Mouse (Mus musculus): Measurements from ENCODE around the gene Pgam2.

Pgam2 gene

GRCm38 (mm10) chr11:5778481-5778880 lies 25.1 kb downstream of the Pgam2 start:
- no peak for DNase-seq (ENCODE audit: low spot score in 2 of 2)

- DNase-seq (ENCODE audit: low spot score in 2 of 2), result no peak
Measured at GRCm38 (mm10) chr11:5766019-5766418, 37.5 kb downstream of the Pgam2 start.

GRCm38 (mm10) chr11:5762633-5762982 lies 40.9 kb downstream of the Pgam2 start:
- no peak for DNase-seq (ENCODE audit: low spot score in 2 of 2)

- peak; percentile 84 to 90 for DNase-seq (ENCODE audit: low spot score in 2 of 2)
Measured at GRCm38 (mm10) chr11:5761820-5762632, 41.5 kb downstream of the Pgam2 start, which contains the start of gene Urgcp. Gene Urgcp, minus strand, starts transcription at chr11:5762376.

- DNase-seq (ENCODE audit: low spot score in 2 of 2), result no peak
Measured at GRCm38 (mm10) chr11:5753755-5754154, 49.8 kb downstream of the Pgam2 start.
